Comparison of ENCODE assay signal across 10 mouse cellular contexts in the genomic region with DNA sequence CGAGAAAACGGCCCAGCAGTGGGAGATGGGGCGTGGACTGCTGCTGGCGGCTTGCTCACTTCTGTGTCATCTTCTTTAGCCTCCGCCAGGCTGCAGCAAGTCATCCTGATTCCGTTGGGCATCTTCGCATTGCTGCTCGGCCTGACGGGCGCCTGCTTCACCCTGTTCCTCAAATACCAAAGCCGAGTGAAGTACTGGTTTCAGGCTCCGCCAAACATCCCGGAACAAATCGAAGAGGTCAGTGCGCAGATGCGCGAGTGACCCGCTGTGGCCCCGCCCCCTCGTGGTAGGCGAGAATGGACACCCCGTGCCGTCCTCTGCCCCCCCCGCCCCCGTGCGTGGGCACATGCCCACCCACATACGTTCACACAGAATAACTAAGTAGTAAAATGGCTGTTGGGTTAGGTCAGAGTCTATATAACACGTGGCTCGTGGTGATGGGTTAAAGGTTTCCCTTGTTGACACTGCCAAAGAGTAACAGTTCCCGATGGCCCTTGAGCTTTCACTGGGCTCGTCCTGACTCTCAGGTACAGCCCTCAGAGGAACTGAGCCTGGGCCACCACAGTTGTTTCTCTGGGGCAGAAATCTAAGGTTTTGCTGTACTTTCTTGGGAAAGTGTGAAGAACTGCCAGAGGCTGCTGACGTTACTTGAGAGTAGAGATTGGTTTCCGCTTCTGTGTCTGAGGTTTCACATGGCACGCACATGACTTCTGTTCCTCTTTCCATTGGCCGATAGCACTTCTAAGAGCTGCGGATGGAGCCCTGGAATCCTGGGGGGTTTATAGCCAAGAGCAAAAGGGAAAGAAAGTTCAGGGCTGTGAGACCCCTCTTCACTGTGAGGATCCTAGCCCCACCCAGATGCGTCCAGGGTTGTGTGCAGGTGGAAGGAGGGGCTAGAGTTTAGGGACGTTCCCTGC. TPM values are rescaled to one million over a fixed set of nuclear protein-coding genes. Genes with fewer than 3 reads are reported as not detected.
DNase-seq lines count a peak whose midpoint lies in the region; ATAC-seq and TF ChIP-seq lines count a peak whose summit lies in the region.
"Had no signal": no experiment of that assay in that cellular context is flagged by ENCODE, and none has a peak within 500 bp of the region (broad histone marks: within the 10 kb centered on the region; RNA-seq: fewer than 3 reads in every experiment).

No protein-coding gene starts in this region.

- H3K4me2 ChIP-seq in intestine, embryonic 14.5 days (ENCODE audit: low read length) = no peak overlapping the region
- no peak overlapping the region for H3K4me2 ChIP-seq in intestine, embryonic 15.5 days (replicated peaks)
- H3K4me2 ChIP-seq: kidney, embryonic 15.5 days had no signal

- no peak for TF ChIP-seq POLR2A in testis, adult 2 months (IDR thresholded peaks at IDR 0.05; ENCODE audit: control insufficient read depth, low read depth, low read length)
- 0 out of 2 replicates have a peak, but pooled peaks have one; percentile 11 for TF ChIP-seq POLR2A in small intestine, adult 2 months (IDR thresholded peaks at IDR 0.05; ENCODE audit: low read depth, low read length)

- peak; percentile 41 for DNase-seq in intestine, embryonic 14.5 days (ENCODE audit: low spot score)
- DNase-seq in testis, postnatal 10 days (ENCODE audit: low spot score) = no peak
- no peak for DNase-seq in layer of hippocampus, adult 8-10 months (ENCODE audit: low spot score in 2 of 2)
- no peak for DNase-seq in layer of hippocampus, postnatal 25 days (ENCODE audit: extremely low spot score in 1 of 2, low spot score in 1 of 2)

- H3K4me3 ChIP-seq in intestine, embryonic 14.5 days (ENCODE audit: low read depth, low read length) = no peak overlapping the region
- no peak overlapping the region for H3K4me3 ChIP-seq in intestine, embryonic 15.5 days (replicated peaks)
- H3K4me3 ChIP-seq in testis, adult 2 months (ENCODE audit: control insufficient read depth, low read depth, low read length) = peak overlapping the region; percentile 81
- no peak overlapping the region for H3K4me3 ChIP-seq in small intestine, adult 2 months (ENCODE audit: low read depth, low read length)
- H3K4me3 ChIP-seq: kidney, embryonic 15.5 days; left cerebral cortex, adult 2 months had no signal

- no peaks in the 10 kb centered on the region for H3K27me3 ChIP-seq in intestine, embryonic 14.5 days (replicated peaks; ENCODE audit: control insufficient read depth, insufficient read depth, low read length)
- no peaks in the 10 kb centered on the region for H3K27me3 ChIP-seq in intestine, embryonic 15.5 days (replicated peaks)
- H3K27me3 ChIP-seq in testis, adult 2 months (ENCODE audit: control insufficient read depth, insufficient read depth, low read length) = no peaks in the 10 kb centered on the region
- no peaks in the 10 kb centered on the region for H3K27me3 ChIP-seq in small intestine, adult 2 months (ENCODE audit: control insufficient read depth, insufficient read depth, low read length)
- H3K27me3 ChIP-seq: kidney, embryonic 15.5 days had no signal

- 0 out of 2 replicates have a peak, but pooled peaks cover 4% of the 10 kb centered on the region for H3K4me1 ChIP-seq in intestine, embryonic 14.5 days (replicated peaks; ENCODE audit: control insufficient read depth, insufficient read depth, low read length)
- 0 out of 2 replicates have a peak, but pooled peaks cover 11% of the 10 kb centered on the region for H3K4me1 ChIP-seq in intestine, embryonic 15.5 days (replicated peaks)
- H3K4me1 ChIP-seq in testis, adult 2 months (ENCODE audit: control insufficient read depth, insufficient read depth, low read length) = peaks cover 17% of the 10 kb centered on the region
- peaks cover 32% of the 10 kb centered on the region for H3K4me1 ChIP-seq in small intestine, adult 2 months (ENCODE audit: control insufficient read depth, insufficient read depth, insufficient read length, low read length)

- no peaks in the 10 kb centered on the region for H3K9me3 ChIP-seq in intestine, embryonic 14.5 days (ENCODE audit: control insufficient read depth, low read length)
- H3K9me3 ChIP-seq in intestine, embryonic 15.5 days = no peaks in the 10 kb centered on the region
- H3K9me3 ChIP-seq: kidney, embryonic 15.5 days had no signal

- WGBS in intestine, embryonic 14.5 days = 77% methylated on average over 38 of the region's 38 CpGs
- WGBS in intestine, embryonic 15.5 days = 74% methylated on average over 38 of the region's 38 CpGs
- 75% methylated on average over 38 of the region's 38 CpGs for WGBS in small intestine, adult 2 months

- H3K27ac ChIP-seq in intestine, embryonic 14.5 days (ENCODE audit: low read depth) = no peak overlapping the region
- no peak overlapping the region for H3K27ac ChIP-seq in intestine, embryonic 15.5 days
- peak overlapping the region; percentile 12; the same call in 1 of the 2 replicates for H3K27ac ChIP-seq in testis, adult 2 months (ENCODE audit: control insufficient read depth, insufficient read depth, low read depth, low read length)
- H3K27ac ChIP-seq in small intestine, adult 2 months (ENCODE audit: insufficient read depth, low read depth, low read length) = peak overlapping the region; percentile 82
- H3K27ac ChIP-seq: kidney, embryonic 15.5 days; left cerebral cortex, adult 2 months had no signal

- ATAC-seq in intestine, embryonic 14.5 days (replicated peaks; ENCODE audit: low FRiP score, low TSS enrichment, low read depth) = no peak
- no peak for ATAC-seq in intestine, embryonic 15.5 days
- ATAC-seq in granulocyte monocyte progenitor cell, adult 5-6 weeks (replicated peaks; ENCODE audit: poor library complexity, severe bottlenecking) = peak; percentile 78

- H3K9ac ChIP-seq in intestine, embryonic 14.5 days (ENCODE audit: low read length) = no peak overlapping the region
- H3K9ac ChIP-seq in intestine, embryonic 15.5 days = no peak overlapping the region
- H3K9ac ChIP-seq: kidney, embryonic 15.5 days had no signal

- peaks cover 54% of the 10 kb centered on the region for H3K36me3 ChIP-seq in intestine, embryonic 14.5 days (ENCODE audit: control insufficient read depth, insufficient read depth, low read length)
- peaks cover 39% of the 10 kb centered on the region; the same call in 1 of the 2 replicates for H3K36me3 ChIP-seq in intestine, embryonic 15.5 days
- no peaks in the 10 kb centered on the region for H3K36me3 ChIP-seq in testis, adult 2 months (ENCODE audit: control insufficient read depth, insufficient read depth, low read length)
- peaks cover 68% of the 10 kb centered on the region for H3K36me3 ChIP-seq in small intestine, adult 2 months (ENCODE audit: control insufficient read depth, insufficient read depth, low read length)

- no peak for TF ChIP-seq CTCF in testis, adult 2 months (IDR thresholded peaks at IDR 0.05; ENCODE audit: control insufficient read depth, insufficient read depth, insufficient replicate concordance, low read depth, low read length)
- TF ChIP-seq CTCF in small intestine, adult 2 months (IDR thresholded peaks at IDR 0.05; ENCODE audit: extremely low read depth, insufficient read length, insufficient replicate concordance, low read depth, low read length) = no peak

RNA-seq across cellular contexts. Expression of gene Ifngr2, which starts 14.9 kb away (rescaled TPM):
- polyA plus RNA-seq in intestine, embryonic 14.5 days (2014; fragmentation: Nextera tagmentation; extraction: Ambion mirVana) = 65.3 and 68.4 TPM in 2 replicates
- polyA plus RNA-seq in intestine, embryonic 15.5 days (2015; fragmentation: Nextera tagmentation; extraction: Ambion mirVana) = 76.4 and 90.6 TPM in 2 replicates
- 11.4 and 12.4 TPM in 2 replicates for polyA plus RNA-seq in testis, adult 2 months (2012; rRNA removed)
- total RNA-seq in granulocyte monocyte progenitor cell, adult 5-6 weeks (2014; fragmentation: Nextera tagmentation) = 29.2 TPM in 2 replicates
- total RNA-seq in granulocyte monocyte progenitor cell, adult 5-6 weeks (2017) = 12.8 and 13.0 TPM in 2 replicates
- 48.9 and 162 TPM in 2 replicates for polyA plus RNA-seq in small intestine, adult 2 months (2012; rRNA removed)
- total RNA-seq in layer of hippocampus, adult 8-10 months (2022) = 10 to 100 TPM; 38.9 to 52.7 (median 46.3) TPM
- 10 to 100 TPM; 61.5 to 71.9 TPM for total RNA-seq in layer of hippocampus, postnatal 25 days (2021)

RNA-seq across cellular contexts. Expression of gene Tmem50b, which starts 35.8 kb away (rescaled TPM):
- 29.1 and 31.1 TPM in 2 replicates for polyA plus RNA-seq in intestine, embryonic 14.5 days (2014; fragmentation: Nextera tagmentation; extraction: Ambion mirVana)
- 31.7 and 32.2 TPM in 2 replicates for polyA plus RNA-seq in intestine, embryonic 15.5 days (2015; fragmentation: Nextera tagmentation; extraction: Ambion mirVana)
- 50.6 and 54.1 TPM in 2 replicates for polyA plus RNA-seq in testis, adult 2 months (2012; rRNA removed)
- 56.8 and 64.9 TPM in 2 replicates for total RNA-seq in granulocyte monocyte progenitor cell, adult 5-6 weeks (2014; fragmentation: Nextera tagmentation)
- total RNA-seq in granulocyte monocyte progenitor cell, adult 5-6 weeks (2017) = 38.5 and 41.1 TPM in 2 replicates
- polyA plus RNA-seq in small intestine, adult 2 months (2012; rRNA removed) = 18.4 and 20.0 TPM in 2 replicates
- 100 to 1,000 TPM in 2 of 4 experiments, 10 to 100 TPM in 2; 78.8 to 108 (median 89.8) TPM for total RNA-seq in layer of hippocampus, adult 8-10 months (2022)
- total RNA-seq in layer of hippocampus, postnatal 25 days (2021) = 100 to 1,000 TPM; 105 to 120 TPM

RNA-seq across cellular contexts. Expression of gene Dnajc28, which starts 57.0 kb away (rescaled TPM):
- 2.4 and 2.8 TPM in 2 replicates for polyA plus RNA-seq in intestine, embryonic 14.5 days (2014; fragmentation: Nextera tagmentation; extraction: Ambion mirVana)
- polyA plus RNA-seq in intestine, embryonic 15.5 days (2015; fragmentation: Nextera tagmentation; extraction: Ambion mirVana) = 2.1 and 2.5 TPM in 2 replicates
- 9.0 and 12.5 TPM in 2 replicates for polyA plus RNA-seq in testis, adult 2 months (2012; rRNA removed)
- 2.4 and 2.8 TPM in 2 replicates for total RNA-seq in granulocyte monocyte progenitor cell, adult 5-6 weeks (2014; fragmentation: Nextera tagmentation)
- 6.1 and 9.2 TPM in 2 replicates for total RNA-seq in granulocyte monocyte progenitor cell, adult 5-6 weeks (2017)
- 0.11 and 0.47 TPM in 2 replicates for polyA plus RNA-seq in small intestine, adult 2 months (2012; rRNA removed)
- total RNA-seq in layer of hippocampus, adult 8-10 months (2022) = 10 to 100 TPM in 1 of 4 experiments, 1 to 10 TPM in 3; 7.6 to 13.5 (median 8.8) TPM
- total RNA-seq in layer of hippocampus, postnatal 25 days (2021) = 10 to 100 TPM in 1 of 2 experiments, 1 to 10 TPM in 1; 8.2 to 10.3 TPM

Comparison
In these comparisons a context has a peak if more than half of its experiments do, and no peak if none do; other contexts are left out.
1. H3K27ac ChIP-seq: peak in testis, adult 2 months (single experiment) and small intestine, adult 2 months (single experiment); none in intestine, embryonic 14.5 days (single experiment) and intestine, embryonic 15.5 days (single experiment).